Mouse (Mus musculus) forebrain, embryonic 14.5 days (tissue): ENCODE results near the gene Dgkq. TPM values are rescaled to one million over a fixed set of nuclear protein-coding genes. Genes with fewer than 3 reads are reported as not detected.

Experiments
- ATAC-seq: fragments of 200-750 bp; cut with Nextera tagmentation; 2 replicates; pipeline ENCODE4 v1.8.0; 2017; ENCODE audit warnings: mild to moderate bottlenecking, moderate library complexity
- DNase-seq: peaks from one replicate; pipeline ENCODE4 v3.0.0-alpha.2; 2015; ENCODE audit warnings: low spot score
- H3K27ac ChIP-seq: fragments of 300-500 bp; sonication (generic); 2 replicates; pipeline ENCODE4 v1.5.1; 2014; ENCODE audit warnings: low read depth, mild to moderate bottlenecking, control low read depth, low read length, moderate library complexity
- H3K27me3 ChIP-seq: fragments of 300-500 bp; sonication (generic); replicated peaks from 2 replicates; pipeline ENCODE4 v1.6.1; 2014; ENCODE audit warnings: low read length, control low read depth, mixed read lengths; ENCODE audit not compliant: control insufficient read depth, insufficient read depth
- H3K36me3 ChIP-seq: fragments of 300-500 bp; sonication (generic); 2 replicates; pipeline ENCODE4 v1.6.1; 2014; ENCODE audit warnings: low read length, control low read depth; ENCODE audit not compliant: control insufficient read depth, insufficient read depth
- H3K4me1 ChIP-seq: fragments of 300-500 bp; sonication (generic); 2 replicates; pipeline ENCODE4 v1.6.1; 2014; ENCODE audit warnings: antibody characterized with exemption, low read length, control low read depth; ENCODE audit not compliant: control insufficient read depth, insufficient read depth
- H3K4me2 ChIP-seq: fragments of 300-500 bp; sonication (generic); 2 replicates; pipeline ENCODE4 v1.6.1; 2014; ENCODE audit warnings: mild to moderate bottlenecking, control low read depth, low read length
- H3K4me3 ChIP-seq: fragments of 300-500 bp; sonication (generic); 2 replicates; pipeline ENCODE4 v1.5.1; 2014; ENCODE audit warnings: low read depth, low read length, control low read depth
- H3K9ac ChIP-seq: fragments of 300-500 bp; sonication (generic); 2 replicates; pipeline ENCODE4 v1.6.1; 2014; ENCODE audit warnings: mild to moderate bottlenecking, low read length, control low read depth, moderate library complexity
- H3K9me3 ChIP-seq: fragments of 300-500 bp; sonication (generic); replicated peaks from 2 replicates; pipeline ENCODE4 v1.6.1; 2016; ENCODE audit warnings: low read length, control low read depth, mixed read lengths; ENCODE audit not compliant: control insufficient read depth
- WGBS: fragments of 180-500 bp; shearing (Covaris S2); extraction: QIAGEN DNeasy Blood & Tissue Kit; methylation state at CpG from one replicate; pipeline ENCODE4 v1.1.7; 2014; 5-methylcytosine and 5-hydroxymethylcytosine counted together
- polyA plus RNA-seq: library from polyadenylated mRNA; unstranded; fragments of >200 nt; fragmentation: Nextera tagmentation; extraction: Ambion mirVana; gene quantifications from 2 replicates; pipeline ENCODE4 v1.2.1, GENCODE M21; 2014

The Dgkq gene
- polyA plus RNA-seq, 1 experiment from 2014 or later: 9.1 TPM

- 97% methylated on average over 9 of the region's 9 CpGs for WGBS
- no peak overlapping the region for H3K9ac ChIP-seq
- peaks cover 9% of the 10 kb centered on the region for H3K4me1 ChIP-seq
- DNase-seq (no peak), ATAC-seq (no peak)
- no peaks in the 10 kb centered on the region for H3K9me3 ChIP-seq
- no peak overlapping the region for H3K4me2 ChIP-seq
- H3K4me3 ChIP-seq: no peak overlapping the region
- peaks cover 56% of the 10 kb centered on the region for H3K36me3 ChIP-seq
- no peaks in the 10 kb centered on the region for H3K27me3 ChIP-seq
- no peak overlapping the region for H3K27ac ChIP-seq
These were observed 14.1 kb downstream of the Dgkq start for GRCm38 (mm10) chr5:108655381-108655780.

- Histone ChIP-seq H3K27ac (no peak overlapping the region), H3K4me1 (peaks cover 4% of the 10 kb centered on the region), H3K27me3 (no peaks in the 10 kb centered on the region), H3K4me3 (no peak overlapping the region), H3K9me3 (no peaks in the 10 kb centered on the region), H3K4me2 (no peak overlapping the region), H3K36me3 (peaks cover 65% of the 10 kb centered on the region), H3K9ac (no peak overlapping the region)
- ATAC-seq: no peak
- 97% methylated on average over 10 of the region's 10 CpGs for WGBS
- no peak for DNase-seq
These were observed 15.0 kb downstream of the Dgkq start for GRCm38 (mm10) chr5:108654444-108654990.

- Histone ChIP-seq H3K4me2 (no peak overlapping the region), H3K4me3 (no peak overlapping the region), H3K36me3 (peaks cover 77% of the 10 kb centered on the region), H3K9me3 (no peaks in the 10 kb centered on the region), H3K4me1 (no peaks in the 10 kb centered on the region), H3K9ac (no peak overlapping the region), H3K27ac (no peak overlapping the region), H3K27me3 (no peaks in the 10 kb centered on the region)
- ATAC-seq: no peak
- DNase-seq: no peak
- WGBS: 86% methylated on average over 6 of the region's 6 CpGs
These were observed 16.1 kb downstream of the Dgkq start for GRCm38 (mm10) chr5:108653341-108653740.

GRCm38 (mm10) chr5:108651823-108652222 lies 17.6 kb downstream of the Dgkq start:
- Histone ChIP-seq H3K27ac (no peak overlapping the region), H3K4me2 (no peak overlapping the region), H3K27me3 (no peaks in the 10 kb centered on the region), H3K36me3 (peaks cover 75% of the 10 kb centered on the region), H3K4me3 (no peak overlapping the region), H3K9me3 (no peaks in the 10 kb centered on the region), H3K4me1 (no peaks in the 10 kb centered on the region), H3K9ac (no peak overlapping the region)
- peak; percentile 64 for ATAC-seq
- 67% methylated on average over 1 of the region's 1 CpGs for WGBS
- DNase-seq: peak; percentile 77

GRCm38 (mm10) chr5:108651136-108651720 lies 18.2 kb downstream of the Dgkq start:
- ATAC-seq (no peak), DNase-seq (no peak)
- 86% methylated on average over 5 of the region's 5 CpGs for WGBS
- no peaks in the 10 kb centered on the region for H3K27me3 ChIP-seq
- H3K27ac ChIP-seq: no peak overlapping the region
- H3K36me3 ChIP-seq: peaks cover 80% of the 10 kb centered on the region
- H3K4me2 ChIP-seq: no peak overlapping the region
- no peak overlapping the region for H3K4me3 ChIP-seq
- no peak overlapping the region for H3K9ac ChIP-seq
- no peaks in the 10 kb centered on the region for H3K4me1 ChIP-seq
- H3K9me3 ChIP-seq: no peaks in the 10 kb centered on the region

- 90% methylated on average over 7 of the region's 7 CpGs for WGBS
- H3K9me3 ChIP-seq: no peaks in the 10 kb centered on the region
- DNase-seq: no peak
- no peak overlapping the region for H3K27ac ChIP-seq
- no peak overlapping the region for H3K4me2 ChIP-seq
- no peaks in the 10 kb centered on the region for H3K27me3 ChIP-seq
- H3K4me1 ChIP-seq: no peaks in the 10 kb centered on the region
- no peak overlapping the region for H3K4me3 ChIP-seq
- peaks cover 81% of the 10 kb centered on the region for H3K36me3 ChIP-seq
- ATAC-seq: no peak
- H3K9ac ChIP-seq: no peak overlapping the region
These were observed 19.1 kb downstream of the Dgkq start for GRCm38 (mm10) chr5:108650341-108650740.

- ATAC-seq: no peak
- peaks cover 74% of the 10 kb centered on the region for H3K36me3 ChIP-seq
These were observed 20.4 kb downstream of the Dgkq start for GRCm38 (mm10) chr5:108648937-108649576.

GRCm38 (mm10) chr5:108647820-108648465 lies 21.5 kb downstream of the Dgkq start:
- WGBS: 85% methylated on average over 2 of the region's 2 CpGs
- no peak overlapping the region for H3K27ac ChIP-seq
- H3K4me1 ChIP-seq: no peaks in the 10 kb centered on the region
- ATAC-seq (no peak), DNase-seq (no peak)
- H3K9me3 ChIP-seq: no peaks in the 10 kb centered on the region
- peaks cover 67% of the 10 kb centered on the region for H3K36me3 ChIP-seq
- H3K9ac ChIP-seq: no peak overlapping the region
- no peaks in the 10 kb centered on the region for H3K27me3 ChIP-seq
- no peak overlapping the region for H3K4me2 ChIP-seq
- H3K4me3 ChIP-seq: no peak overlapping the region

More at GRCm38 (mm10) chr5:108648937-108649576, 20.4 kb downstream of the Dgkq start:
- Histone ChIP-seq H3K4me2 (no peak overlapping the region), H3K27ac (no peak overlapping the region), H3K9ac (no peak overlapping the region), H3K4me1 (no peaks in the 10 kb centered on the region), H3K4me3 (no peak overlapping the region), H3K9me3 (no peaks in the 10 kb centered on the region), H3K27me3 (no peaks in the 10 kb centered on the region)
- no peak for DNase-seq
- WGBS: 91% methylated on average over 11 of the region's 11 CpGs

GRCm38 (mm10) chr5:108647311-108647710 lies 22.2 kb downstream of the Dgkq start:
- Histone ChIP-seq H3K4me2 (no peak overlapping the region), H3K9ac (no peak overlapping the region), H3K9me3 (no peaks in the 10 kb centered on the region), H3K36me3 (peaks cover 61% of the 10 kb centered on the region), H3K27ac (no peak overlapping the region), H3K27me3 (no peaks in the 10 kb centered on the region), H3K4me1 (no peaks in the 10 kb centered on the region), H3K4me3 (no peak overlapping the region)
- ATAC-seq: no peak
- 89% methylated on average over 2 of the region's 2 CpGs for WGBS
- no peak for DNase-seq
